Mouse (Mus musculus): ENCODE results near the gene Dmbx1.

Gene Dmbx1

DNA sequence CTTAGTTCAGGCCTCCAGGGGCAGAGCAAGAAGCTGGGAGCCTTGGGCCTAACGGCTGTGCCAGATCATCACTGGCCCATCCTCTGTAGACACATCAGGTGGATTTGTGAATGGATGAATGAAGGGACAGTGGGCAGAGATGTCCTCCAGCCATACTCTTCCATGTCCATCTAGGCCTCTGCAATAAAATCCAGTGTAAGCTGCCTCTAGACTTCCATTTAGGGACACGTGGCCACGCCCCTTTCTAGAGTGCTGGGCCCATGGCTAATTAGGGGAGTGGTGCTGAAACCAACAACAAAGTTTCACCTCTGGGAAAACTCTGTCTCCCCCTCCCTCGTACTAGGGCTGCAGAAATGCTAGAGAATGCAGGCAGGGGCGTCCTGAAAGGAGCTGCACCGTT is 49.7 kb downstream of the Dmbx1 start:
- DNase-seq (ENCODE audit: low read depth, low spot score) = no peak

GRCm38 (mm10) chr4:115886875-115887274 is 52.9 kb downstream of the Dmbx1 start:
- no peak for DNase-seq (ENCODE audit: low read depth, low spot score)

DNA sequence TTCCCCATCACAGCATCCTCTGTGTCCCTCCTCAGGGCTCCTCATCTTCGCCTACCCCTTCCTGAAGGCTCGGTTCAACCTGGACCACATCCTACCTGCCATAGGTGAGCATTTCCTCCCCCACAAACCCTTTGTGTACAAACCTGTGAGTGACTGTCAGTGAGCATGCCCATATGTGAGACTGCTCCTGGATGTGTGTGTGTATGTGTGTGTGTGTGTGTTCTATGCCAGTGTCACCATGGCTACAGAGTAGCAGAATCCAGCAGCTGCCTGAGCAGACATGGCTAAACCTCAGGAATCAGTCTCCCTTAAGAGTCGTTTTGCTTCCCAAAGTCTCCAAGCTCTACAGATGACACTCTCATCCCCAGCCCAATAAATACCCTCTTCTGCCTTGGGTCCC is 53.9 kb downstream of the Dmbx1 start:
- DNase-seq (ENCODE audit: low read depth, low spot score) = no peak

DNA sequence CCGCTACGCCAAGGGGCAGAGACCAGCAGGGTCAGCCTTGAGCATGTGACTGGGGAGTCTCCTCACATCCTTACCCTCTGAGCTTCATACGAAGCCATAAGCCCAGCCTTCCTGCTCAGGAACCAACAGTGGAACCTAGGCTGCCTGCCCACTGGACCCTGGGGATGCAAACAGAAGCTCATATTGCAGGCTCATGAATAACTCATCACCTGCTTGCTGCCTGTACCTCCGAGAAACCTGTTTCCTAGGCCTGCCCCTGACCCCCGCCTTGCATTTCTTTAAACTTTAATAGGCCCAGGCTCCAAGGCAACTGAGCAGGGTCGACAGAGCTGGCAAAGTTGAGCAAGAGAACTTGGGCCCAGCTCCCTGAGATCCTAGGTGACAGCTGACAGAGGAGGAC is 55.7 kb downstream of the Dmbx1 start, which contains the start of gene Kncn:
Gene Kncn (plus strand): TSS at position 379 of the 400 bp plus-strand sequence.
- no peak for DNase-seq (ENCODE audit: low read depth, low spot score)

- no peak for DNase-seq (ENCODE audit: low read depth, low spot score)
Observed at GRCm38 (mm10) chr4:115882195-115882594, 57.5 kb downstream of the Dmbx1 start.

DNA sequence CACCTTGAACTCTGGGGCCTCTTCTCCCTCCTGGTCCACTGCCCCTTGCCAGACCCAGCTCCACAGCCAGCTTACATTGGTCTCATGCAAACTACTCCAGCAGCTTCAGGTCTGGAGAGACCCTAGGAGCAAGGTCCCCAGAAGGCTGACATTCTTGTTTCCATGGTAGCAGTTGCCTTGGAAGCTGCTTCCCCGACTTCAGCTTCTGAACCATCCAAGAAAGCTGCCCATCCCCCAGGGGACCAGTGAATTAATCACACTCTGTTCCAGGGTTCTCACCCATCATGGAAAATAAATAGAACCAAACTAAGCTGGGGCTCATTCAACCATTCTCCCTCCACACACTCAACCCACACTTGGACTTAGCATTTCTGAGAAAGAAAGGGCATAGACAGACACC is 58.5 kb downstream of the Dmbx1 start:
- no peak for DNase-seq (ENCODE audit: low read depth, low spot score)

- DNase-seq (ENCODE audit: low read depth, low spot score) = no peak
Observed at GRCm38 (mm10) chr4:115878828-115879227, 60.9 kb downstream of the Dmbx1 start.

GRCm38 (mm10) chr4:115878216-115878678 is 61.5 kb downstream of the Dmbx1 start:
- DNase-seq (ENCODE audit: low read depth, low spot score) = no peak

- DNase-seq (ENCODE audit: low read depth, low spot score) = no peak
Observed at GRCm38 (mm10) chr4:115873231-115873630, 66.5 kb downstream of the Dmbx1 start.

DNA sequence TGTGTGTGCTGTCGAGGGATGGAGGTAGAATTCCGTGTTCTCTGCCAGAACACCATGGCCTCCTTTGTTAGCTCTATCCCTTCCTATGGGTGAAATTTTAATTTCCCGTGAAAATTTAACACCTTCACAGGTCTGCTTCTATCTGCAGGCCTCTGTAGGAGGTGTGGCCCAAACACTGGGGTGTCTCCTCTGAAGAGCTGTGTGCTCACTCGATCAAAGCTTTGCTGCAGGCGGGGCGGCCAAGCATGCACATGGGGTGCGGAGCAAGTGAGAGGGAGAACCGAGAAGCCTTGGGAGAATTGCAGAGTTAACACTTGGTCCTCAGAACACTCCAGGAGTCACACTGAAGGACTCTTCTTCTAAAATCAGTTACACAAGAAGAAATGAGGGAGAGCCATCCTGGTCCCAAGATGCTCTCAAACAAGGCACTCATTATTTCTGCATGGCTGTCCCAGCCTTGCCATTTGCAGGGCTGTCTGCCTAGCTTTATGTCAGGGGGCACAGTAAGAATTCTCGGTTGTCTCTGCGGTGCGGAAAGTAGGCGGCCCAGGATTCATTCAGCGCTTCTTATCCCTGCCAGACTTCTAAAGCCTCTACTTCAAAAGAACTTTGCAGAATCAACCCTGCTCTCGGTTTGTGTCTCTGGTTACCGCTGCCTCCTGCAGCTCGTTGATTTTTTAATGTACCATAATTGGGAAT is 70.1 kb downstream of the Dmbx1 start:
- no peak for DNase-seq (ENCODE audit: low read depth, low spot score)
